Mouse (Mus musculus) thymus, adult 2 months (tissue): ENCODE measurements at regions not wholly inside any gene's neighbourhood (a gene's known extent, or its start where the extent isn't known, plus 50 kb on each side); places are given as distances from the start of the nearest gene placed in this dataset.

Source experiments
- CTCF ChIP-seq: fragments of 200-500 bp; IDR thresholded peaks from 2 replicates; pipeline ENCODE4 v1.5.1; 2012; ENCODE audit warnings: mild to moderate bottlenecking, control low read depth, low read length, moderate library complexity, borderline replicate concordance; ENCODE audit not compliant: control insufficient read depth, poor library complexity, insufficient read depth; ENCODE audit errors: extremely low read depth
- POLR2A ChIP-seq: fragments of 200-500 bp; IDR thresholded peaks from 2 replicates; pipeline ENCODE4 v1.6.1; 2012; ENCODE audit warnings: mild to moderate bottlenecking, low read length, control low read depth, moderate library complexity; ENCODE audit not compliant: control insufficient read depth, poor library complexity, insufficient read depth; ENCODE audit errors: extremely low read depth

- TF ChIP-seq POLR2A (no peak), CTCF (no peak)
Observed at GRCm38 (mm10) chr17:88268802-88269201, 171.7 kb upstream of the Foxn2 start.
